ENCODE assay signal across 7 mouse cellular contexts in genomic region chr13:55361974-55362452, GRCm38 (mm10). TPM values are rescaled to one million over a fixed set of nuclear protein-coding genes. Genes with fewer than 3 reads are reported as not detected.
DNase-seq lines count a peak whose midpoint lies in the region; ATAC-seq and TF ChIP-seq lines count a peak whose summit lies in the region.

No protein-coding gene starts in this region.

- under 1% methylated on average over 32 of the region's 32 CpGs for WGBS in lung, adult 2 months
- under 1% methylated on average over 32 of the region's 32 CpGs for WGBS in bone marrow, adult 2 months
- WGBS in limb, embryonic 11.5 days, result 1% methylated on average over 32 of the region's 32 CpGs

- H3K27ac ChIP-seq in bone marrow, adult 2 months (ENCODE audit: control insufficient read depth, insufficient read depth, low read depth, low read length, poor library complexity), result peak overlapping the region; percentile 96
- peak overlapping the region; percentile 82 for H3K27ac ChIP-seq in limb, embryonic 11.5 days (replicated peaks; ENCODE audit: low read depth, low read length)

- H3K4me3 ChIP-seq in lung, adult 2 months (replicated peaks; ENCODE audit: extremely low read depth, low read depth, low read length), result peak overlapping the region; percentile 94
- peak overlapping the region; percentile 97 for H3K4me3 ChIP-seq in bone marrow, adult 2 months (replicated peaks; ENCODE audit: control insufficient read depth, low read depth, low read length)
- H3K4me3 ChIP-seq in limb, embryonic 11.5 days (ENCODE audit: low read depth, low read length), result peak overlapping the region; percentile 99
- peak overlapping the region; percentile 70 for H3K4me3 ChIP-seq in myocyte

- peaks cover 52% of the 10 kb centered on the region for H3K79me2 ChIP-seq in myocyte (ENCODE audit: control insufficient read depth, insufficient read depth)

- no peak for TF ChIP-seq CTCF in lung, adult 2 months (IDR thresholded peaks at IDR 0.05; ENCODE audit: insufficient read depth, low read length)
- no peak; the same call in 1 of the 2 replicates for TF ChIP-seq CTCF in bone marrow, adult 2 months (IDR thresholded peaks at IDR 0.05; ENCODE audit: control insufficient read depth, insufficient read depth, low read length)

- H3ac ChIP-seq in myocyte (ENCODE audit: control insufficient read depth, insufficient read length), result peak overlapping the region; percentile 20

- peak overlapping the region; percentile 81 for H3K4me2 ChIP-seq in limb, embryonic 11.5 days (ENCODE audit: low read depth, severe bottlenecking)
- peak overlapping the region; percentile 86 for H3K4me2 ChIP-seq in myocyte (ENCODE audit: low read depth)

- ATAC-seq in limb, embryonic 11.5 days (ENCODE audit: insufficient number of reproducible peaks, low FRiP score, low TSS enrichment, low read depth), result peak; percentile 29; the same call in 1 of the 2 replicates

- TF ChIP-seq POLR2A in lung, adult 2 months (IDR thresholded peaks at IDR 0.05; ENCODE audit: borderline replicate concordance, extremely low read depth, low read depth, low read length), result no peak
- no peak for TF ChIP-seq POLR2A in bone marrow, adult 2 months (IDR thresholded peaks at IDR 0.05; ENCODE audit: borderline replicate concordance, control insufficient read depth, low read depth, low read length)
- no peak for TF ChIP-seq POLR2A in myocyte (IDR thresholded peaks at IDR 0.05; ENCODE audit: insufficient read length, low read depth)

- H3K9ac ChIP-seq in limb, embryonic 11.5 days (ENCODE audit: low read length), result peak overlapping the region; percentile 90

- H3K27me3 ChIP-seq in limb, embryonic 11.5 days (ENCODE audit: control insufficient read depth, insufficient read depth, low read length), result no peaks in the 10 kb centered on the region
- peaks cover 7% of the 10 kb centered on the region for H3K27me3 ChIP-seq in myocyte (ENCODE audit: control insufficient read depth, insufficient read depth, insufficient read length)

- DNase-seq in lung, adult 2 months, result no peak
- DNase-seq in lung, postnatal 36 days, result no peak
- DNase-seq in fibroblast of lung, adult 2 months (ENCODE audit: low read depth), result peak; percentile 2
- DNase-seq in limb, embryonic 11.5 days (ENCODE audit: low spot score), result no peak
- DNase-seq in cerebellum, adult 9-11 months, result no peak

- no peaks in the 10 kb centered on the region for H3K9me3 ChIP-seq in limb, embryonic 11.5 days (ENCODE audit: control insufficient read depth, low read length)

- peaks cover 14% of the 10 kb centered on the region for H3K36me3 ChIP-seq in limb, embryonic 11.5 days (ENCODE audit: control insufficient read depth, insufficient read depth, low read length)
- H3K36me3 ChIP-seq in myocyte (ENCODE audit: control insufficient read depth, insufficient read depth), result peaks cover 12% of the 10 kb centered on the region

- no peaks in the 10 kb centered on the region; the same call in 1 of the 2 replicates for H3K4me1 ChIP-seq in lung, adult 2 months (ENCODE audit: control insufficient read depth, insufficient read depth, low read length)
- peaks cover 5% of the 10 kb centered on the region; the same call in 1 of the 2 replicates for H3K4me1 ChIP-seq in bone marrow, adult 2 months (ENCODE audit: control insufficient read depth, insufficient read depth, low read length)
- H3K4me1 ChIP-seq in limb, embryonic 11.5 days (ENCODE audit: control insufficient read depth, insufficient read depth, low read length), result peaks cover 9% of the 10 kb centered on the region

TF ChIP-seq in myocyte, 11 proteins besides CTCF, POLR2A, EP300 and RAD21:
- TF ChIP-seq MYOG (IDR thresholded peaks at IDR 0.05; ENCODE audit: control insufficient read depth in 1 of 3, insufficient read depth in 1 of 3, insufficient read length in 2 of 3, low read depth in 2 of 3) (peak in 1 of 3 experiments; percentile 54), POLR2AphosphoS2 (IDR thresholded peaks at IDR 0.05; ENCODE audit: insufficient read length, low read depth) (no peak), MAX (IDR thresholded peaks at IDR 0.05; ENCODE audit: low read depth) (no peak), REST (IDR thresholded peaks at IDR 0.05; ENCODE audit: insufficient read depth, insufficient read length) (no peak), USF1 (IDR thresholded peaks at IDR 0.05; ENCODE audit: low read depth) (no peak), TCF3 (IDR thresholded peaks at IDR 0.05; ENCODE audit: insufficient read length, low read depth) (no peak), TCF12 (IDR thresholded peaks at IDR 0.05; ENCODE audit: insufficient read depth, poor library complexity, severe bottlenecking) (no peak), E2F4 (IDR thresholded peaks at IDR 0.05; ENCODE audit: insufficient read depth) (no peak), SRF (IDR thresholded peaks at IDR 0.05; ENCODE audit: control insufficient read depth, insufficient read length, low read depth) (no peak), MYOD1 (IDR thresholded peaks at IDR 0.05; ENCODE audit: control insufficient read depth in 1 of 3, insufficient read length in 2 of 3, low read depth in 2 of 3) (peak; percentile 7 to 94 (median 88)), CEBPB (IDR thresholded peaks at IDR 0.05; ENCODE audit: insufficient read depth, poor library complexity, severe bottlenecking) (no peak)

RNA-seq across cellular contexts. Expression of gene Lman2, which starts 0.6 kb away (rescaled TPM):
- polyA plus RNA-seq in lung, adult 2 months (2012; rRNA removed), result 76.2 and 80.8 TPM in 2 replicates
- 31.3 and 50.1 TPM in 2 replicates for polyA plus RNA-seq in bone marrow, adult 2 months (2011; ENCODE audit: insufficient read depth, insufficient read length, low replicate concordance, missing spikeins)
- polyA plus RNA-seq in limb, embryonic 11.5 days (2014; fragmentation: Nextera tagmentation; extraction: Ambion mirVana), result 85.3 and 88.7 TPM in 2 replicates
- polyA plus RNA-seq in myocyte (2012; fragmentation: generic; extraction: Trizol), result 84.7 TPM

RNA-seq across cellular contexts. Expression of gene Rgs14, which starts 7.5 kb away (rescaled TPM):
- polyA plus RNA-seq in lung, adult 2 months (2012; rRNA removed), result 11.7 and 11.8 TPM in 2 replicates
- 20.6 and 51.6 TPM in 2 replicates for polyA plus RNA-seq in bone marrow, adult 2 months (2011; ENCODE audit: insufficient read depth, insufficient read length, low replicate concordance, missing spikeins)
- 0.57 and 0.97 TPM in 2 replicates for polyA plus RNA-seq in limb, embryonic 11.5 days (2014; fragmentation: Nextera tagmentation; extraction: Ambion mirVana)
- polyA plus RNA-seq in myocyte (2012; fragmentation: generic; extraction: Trizol), result 2.3 TPM

RNA-seq across cellular contexts. Expression of gene Mxd3, which starts 32.4 kb away (rescaled TPM):
- 1.5 and 2.7 TPM in 2 replicates for polyA plus RNA-seq in lung, adult 2 months (2012; rRNA removed)
- polyA plus RNA-seq in bone marrow, adult 2 months (2011; ENCODE audit: insufficient read depth, insufficient read length, low replicate concordance, missing spikeins), result 46.2 and 59.0 TPM in 2 replicates
- polyA plus RNA-seq in limb, embryonic 11.5 days (2014; fragmentation: Nextera tagmentation; extraction: Ambion mirVana), result 23.7 and 28.9 TPM in 2 replicates
- 17.0 TPM for polyA plus RNA-seq in myocyte (2012; fragmentation: generic; extraction: Trizol)

RNA-seq across cellular contexts. Expression of gene Slc34a1, which starts 36.0 kb away (rescaled TPM):
- 0.28 and 1.7 TPM in 2 replicates for polyA plus RNA-seq in lung, adult 2 months (2012; rRNA removed)
- 6.7 TPM in 1 of 2 replicates, not detected in the other for polyA plus RNA-seq in bone marrow, adult 2 months (2011; ENCODE audit: insufficient read depth, insufficient read length, low replicate concordance, missing spikeins)
- not detected in 2 replicates for polyA plus RNA-seq in limb, embryonic 11.5 days (2014; fragmentation: Nextera tagmentation; extraction: Ambion mirVana)
- 0.04 TPM for polyA plus RNA-seq in myocyte (2012; fragmentation: generic; extraction: Trizol)

RNA-seq across cellular contexts. Expression of gene Rab24, which starts 40.3 kb away (rescaled TPM):
- polyA plus RNA-seq in lung, adult 2 months (2012; rRNA removed), result 60.4 and 69.2 TPM in 2 replicates
- 119 and 194 TPM in 2 replicates for polyA plus RNA-seq in bone marrow, adult 2 months (2011; ENCODE audit: insufficient read depth, insufficient read length, low replicate concordance, missing spikeins)
- polyA plus RNA-seq in limb, embryonic 11.5 days (2014; fragmentation: Nextera tagmentation; extraction: Ambion mirVana), result 90.6 and 97.4 TPM in 2 replicates
- 59.8 TPM for polyA plus RNA-seq in myocyte (2012; fragmentation: generic; extraction: Trizol)
